Mouse (Mus musculus): ENCODE measurements at regions not wholly inside any gene's neighbourhood (a gene's known extent, or its start where the extent isn't known, plus 50 kb on each side); places are given as distances from the start of the nearest gene placed in this dataset.

DNA sequence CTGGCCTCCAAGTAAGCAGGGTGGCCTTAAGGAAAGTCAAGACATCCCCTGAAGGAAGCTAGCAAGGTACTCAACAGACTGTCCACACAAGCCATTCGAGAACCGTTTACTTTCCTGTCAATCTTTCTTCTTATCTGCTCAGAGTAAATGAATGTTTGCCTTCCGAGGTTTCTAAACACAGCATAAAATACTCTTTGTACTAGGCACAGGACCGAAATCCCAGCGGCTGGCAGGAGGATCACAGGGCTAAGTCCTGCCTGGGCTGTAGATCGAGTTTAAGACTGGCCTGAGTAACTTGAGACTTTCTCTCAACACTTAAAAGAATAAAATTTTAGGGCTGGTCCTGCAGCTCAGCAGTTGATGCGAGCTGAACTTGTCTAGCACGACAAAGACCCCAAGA is 175.9 kb downstream of the Bcl2l11 start:
- no peak for DNase-seq (ENCODE audit: low spot score)

DNA sequence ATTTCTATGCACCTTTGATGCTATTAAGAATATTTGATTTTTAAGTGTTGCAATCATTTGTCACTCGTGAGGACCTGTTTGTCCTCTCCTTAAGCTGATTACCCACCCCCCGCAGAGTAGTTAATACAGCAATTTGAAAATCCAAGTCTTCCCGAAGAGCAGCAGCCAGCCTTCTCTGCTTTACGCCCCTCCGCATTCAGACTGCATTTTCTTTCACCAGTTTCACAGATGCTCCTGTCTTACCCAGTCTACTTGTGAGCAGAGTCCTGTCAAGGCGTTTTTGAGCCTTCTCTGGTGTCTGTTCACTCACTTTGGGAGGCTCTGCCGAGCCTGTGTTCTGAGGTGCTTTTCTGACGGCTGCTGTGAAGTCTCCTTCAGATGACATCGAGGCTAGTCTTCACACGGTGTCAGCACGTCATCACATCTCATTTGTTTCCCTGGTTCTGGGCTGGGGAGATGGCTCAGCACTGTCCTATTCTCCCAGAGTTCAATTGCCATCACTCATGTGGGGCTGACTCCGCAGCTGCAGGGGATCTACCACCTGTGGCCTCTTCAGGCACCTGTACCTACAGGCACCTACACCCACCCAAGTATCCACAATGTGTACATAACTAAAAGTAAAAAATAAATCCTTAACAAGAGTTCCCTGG is 178.3 kb downstream of the Bcl2l11 start:
- no peak for DNase-seq (ENCODE audit: low spot score)

- DNase-seq (ENCODE audit: low spot score), result no peak
Observed at GRCm38 (mm10) chr2:128306693-128307092, 180.9 kb downstream of the Bcl2l11 start.

GRCm38 (mm10) chr2:128309541-128310030 is 183.7 kb downstream of the Bcl2l11 start:
- no peak for DNase-seq (ENCODE audit: low spot score)

GRCm38 (mm10) chr2:128310081-128310480 is 184.2 kb downstream of the Bcl2l11 start:
- peak; percentile 70 for DNase-seq (ENCODE audit: low spot score)

- DNase-seq (ENCODE audit: low spot score), result peak; percentile 43
Observed at GRCm38 (mm10) chr2:128312084-128312594, 186.3 kb downstream of the Bcl2l11 start.

GRCm38 (mm10) chr2:128312659-128313581 is 187.1 kb downstream of the Bcl2l11 start:
- DNase-seq (ENCODE audit: low spot score), result no peak

DNA sequence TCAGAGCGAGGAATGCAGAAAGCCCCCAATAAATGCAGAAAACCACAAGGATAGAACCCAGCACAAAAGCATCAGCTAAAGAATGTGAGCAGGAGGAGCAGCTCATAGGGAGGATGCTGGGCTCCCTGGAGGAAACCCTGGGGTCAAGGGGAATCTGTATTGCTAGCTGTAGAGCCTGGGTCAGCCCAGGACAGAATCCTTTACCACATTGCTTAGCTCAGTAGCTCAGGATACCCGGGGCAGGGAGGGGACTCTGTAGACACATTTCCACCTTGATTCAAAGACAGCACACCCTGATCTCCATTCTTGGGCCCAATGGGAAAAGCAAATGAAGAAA is 187.7 kb downstream of the Bcl2l11 start:
- no peak for DNase-seq (ENCODE audit: low spot score)

DNA sequence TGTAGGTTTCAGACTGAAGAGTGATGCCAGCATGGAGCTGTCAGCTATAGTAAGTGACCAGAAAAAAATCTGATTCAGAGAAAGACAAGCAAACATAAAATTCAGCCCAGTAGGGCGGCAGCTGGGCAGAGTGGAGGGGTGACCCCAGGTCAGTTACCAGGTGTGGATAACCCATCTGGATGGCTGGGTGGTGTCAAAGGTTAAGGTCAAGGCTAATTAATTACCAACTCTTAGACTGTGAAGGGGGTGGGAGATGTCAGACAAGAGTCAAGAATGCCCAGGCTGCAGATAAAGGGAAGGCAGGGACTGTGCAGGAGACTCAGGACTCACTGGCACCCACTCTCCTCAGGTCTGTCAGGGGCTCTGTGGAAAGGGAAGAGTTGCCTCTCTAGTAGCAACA is 188.1 kb downstream of the Bcl2l11 start:
- DNase-seq (ENCODE audit: low spot score), result no peak

DNA sequence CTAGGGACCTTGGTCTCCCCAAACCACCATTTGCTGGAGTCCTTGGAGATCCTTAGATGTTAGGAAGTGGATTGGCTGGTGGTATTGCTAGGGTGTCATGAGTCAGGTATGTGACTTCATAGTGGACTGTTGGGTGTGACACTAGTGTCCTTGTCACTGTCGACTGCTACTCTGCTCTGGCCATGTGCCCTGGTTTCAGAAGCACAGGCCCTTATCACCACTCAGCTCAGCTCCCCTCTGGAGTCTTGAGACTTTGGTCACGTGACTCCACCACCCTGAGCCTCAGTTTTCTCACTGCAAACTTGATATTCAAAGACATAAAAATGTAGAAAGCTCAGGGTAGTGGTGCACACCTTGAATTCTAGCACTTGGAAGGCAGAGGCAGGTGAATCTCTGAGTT is 190.7 kb downstream of the Bcl2l11 start:
- no peak for DNase-seq (ENCODE audit: low spot score)

- no peak for DNase-seq (ENCODE audit: low spot score)
Observed at GRCm38 (mm10) chr2:128318266-128318665, 192.4 kb downstream of the Bcl2l11 start.

DNA sequence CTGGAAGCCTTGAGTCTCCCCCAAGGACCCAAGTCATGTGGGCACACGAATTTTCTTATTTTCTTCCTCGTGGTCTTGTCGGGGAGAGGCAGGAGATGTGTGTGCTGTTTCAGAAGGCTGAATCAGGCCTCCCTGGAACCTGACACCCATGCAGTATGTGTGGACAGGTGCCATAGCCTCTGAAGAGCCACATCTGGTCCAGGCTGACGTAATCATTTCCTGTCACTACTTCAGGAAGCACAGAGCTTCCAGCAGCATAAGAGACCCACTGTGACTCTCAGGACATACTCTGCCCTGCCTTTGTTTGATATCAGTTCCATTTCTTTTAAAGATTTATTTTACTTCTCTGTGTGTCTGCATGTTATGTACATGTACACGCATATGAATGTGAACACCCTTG is 193.1 kb downstream of the Bcl2l11 start:
- no peak for DNase-seq (ENCODE audit: low spot score)

DNA sequence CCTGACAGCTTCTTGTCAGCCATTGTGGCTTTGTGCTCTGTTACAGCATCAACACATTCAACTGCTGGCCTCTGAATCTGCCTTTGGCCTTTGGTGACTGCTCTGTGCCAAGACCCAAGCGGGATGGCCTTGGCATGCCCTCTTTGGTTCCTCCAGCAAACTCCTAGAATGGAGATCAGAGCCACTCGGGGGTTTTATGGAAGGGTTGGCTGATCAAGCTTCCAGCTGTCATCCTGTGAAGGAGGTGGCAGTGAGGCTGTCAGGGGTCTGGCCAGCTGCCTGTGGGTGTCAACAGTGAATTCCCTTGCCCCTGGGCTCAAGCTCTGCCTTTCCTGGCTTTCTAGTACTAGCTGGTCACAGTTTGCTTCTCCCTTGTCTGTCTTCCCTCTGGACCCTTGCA is 195.6 kb downstream of the Bcl2l11 start:
- no peak for DNase-seq (ENCODE audit: low spot score)

DNA sequence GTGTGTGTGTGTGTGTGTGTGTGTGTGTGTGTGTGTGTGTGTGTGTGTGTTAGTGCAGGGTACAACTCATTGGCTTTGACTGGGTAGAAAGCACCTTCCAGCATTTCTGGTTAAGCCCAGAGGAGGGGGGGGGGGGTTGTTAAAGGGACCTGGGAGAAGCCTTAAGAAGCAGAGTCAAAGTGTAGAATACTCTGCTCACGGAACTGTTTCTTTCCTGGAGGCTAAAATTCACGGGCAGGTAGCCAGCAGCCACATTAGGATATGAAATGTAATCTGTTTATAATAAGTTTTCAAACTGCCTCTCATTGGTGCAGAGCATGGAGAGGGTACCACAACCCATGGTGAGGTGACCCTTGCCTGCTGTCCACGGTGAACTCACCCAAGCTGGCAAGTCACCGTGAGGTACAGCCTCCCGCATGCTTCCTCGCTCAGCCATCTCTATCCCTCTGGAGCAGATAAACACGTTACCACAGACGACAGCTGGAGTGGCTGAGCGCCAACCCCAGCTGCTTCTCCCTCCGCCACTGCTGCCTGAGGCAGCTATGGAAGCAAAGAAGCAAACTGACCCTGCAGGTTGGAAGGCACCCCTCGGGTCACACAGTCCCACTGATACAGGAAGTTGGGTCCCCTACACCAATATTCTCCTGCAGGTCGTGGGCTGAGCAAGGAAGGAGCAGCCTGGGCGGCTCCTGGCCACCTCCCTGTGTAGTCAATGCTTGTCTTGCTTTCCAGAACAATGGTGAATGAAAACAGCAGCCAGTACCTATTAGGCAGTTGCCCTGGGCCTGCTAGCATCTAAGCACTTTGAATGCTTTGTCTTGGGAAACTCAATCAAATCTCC is 198.6 kb downstream of the Bcl2l11 start:
- DNase-seq (ENCODE audit: low spot score), result no peak

- no peak for DNase-seq (ENCODE audit: low spot score)
Observed at GRCm38 (mm10) chr2:128325097-128325421, 199.2 kb downstream of the Bcl2l11 start.

- no peak for DNase-seq (ENCODE audit: low spot score)
Observed at GRCm38 (mm10) chr2:128325456-128325855, 199.6 kb downstream of the Bcl2l11 start.

- no peak for DNase-seq (ENCODE audit: low spot score)
Observed at GRCm38 (mm10) chr2:128330833-128331232, 205.0 kb downstream of the Bcl2l11 start.

GRCm38 (mm10) chr2:128331275-128331674 is 205.4 kb downstream of the Bcl2l11 start:
- no peak for DNase-seq (ENCODE audit: low spot score)

DNA sequence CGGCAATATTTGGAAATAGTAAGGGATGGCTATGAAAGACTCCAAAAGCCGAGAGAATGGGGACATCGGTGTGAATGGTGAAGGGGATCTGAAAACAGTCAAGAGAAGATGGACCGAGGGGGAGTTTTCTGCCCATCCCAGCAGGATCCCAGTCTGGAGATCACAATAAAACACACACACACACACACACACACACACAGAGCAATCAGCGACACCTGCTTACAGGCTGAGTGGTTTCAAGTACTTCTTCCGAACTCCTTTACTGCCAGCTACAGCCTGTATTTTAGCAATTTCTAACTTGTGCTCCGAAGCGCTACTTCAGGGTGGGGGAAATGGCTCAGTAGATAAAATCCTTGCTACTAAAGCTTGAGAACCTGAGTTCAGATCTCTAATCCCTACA is 205.8 kb downstream of the Bcl2l11 start:
- no peak for DNase-seq (ENCODE audit: low spot score)

GRCm38 (mm10) chr2:128333401-128334142 is 207.7 kb downstream of the Bcl2l11 start:
- DNase-seq (ENCODE audit: low spot score), result no peak

DNA sequence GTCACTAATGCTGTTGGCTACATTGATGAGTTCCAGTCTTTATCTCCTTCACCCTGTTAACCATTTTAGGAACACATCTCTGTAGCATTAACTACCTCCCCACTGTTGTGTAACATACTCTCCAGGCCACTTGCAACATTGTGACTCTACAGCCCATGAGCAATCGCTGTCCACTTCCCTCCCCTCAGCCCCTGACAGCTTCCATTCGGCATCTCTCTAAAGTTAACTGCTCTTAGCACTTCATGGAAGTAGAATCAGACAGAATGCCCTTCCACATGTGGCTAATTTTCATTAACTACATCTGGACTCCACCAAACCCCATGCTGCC is 208.3 kb downstream of the Bcl2l11 start:
- no peak for DNase-seq (ENCODE audit: low spot score)

All from urinary bladder, postnatal 25 days (tissue).